Mouse (Mus musculus): ENCODE results near the gene Gm14698. TPM values are rescaled to one million over a fixed set of nuclear protein-coding genes. Genes with fewer than 3 reads are reported as not detected.
"Not testable (repeated sequence)": the region's sequence is repeated elsewhere in the genome, so short reads cannot be mapped to it uniquely, and the experiment has no call there.

Gm14698 gene
- 1 to 10 TPM; 2.8 to 3.2 TPM for total RNA-seq (2021)

DNA sequence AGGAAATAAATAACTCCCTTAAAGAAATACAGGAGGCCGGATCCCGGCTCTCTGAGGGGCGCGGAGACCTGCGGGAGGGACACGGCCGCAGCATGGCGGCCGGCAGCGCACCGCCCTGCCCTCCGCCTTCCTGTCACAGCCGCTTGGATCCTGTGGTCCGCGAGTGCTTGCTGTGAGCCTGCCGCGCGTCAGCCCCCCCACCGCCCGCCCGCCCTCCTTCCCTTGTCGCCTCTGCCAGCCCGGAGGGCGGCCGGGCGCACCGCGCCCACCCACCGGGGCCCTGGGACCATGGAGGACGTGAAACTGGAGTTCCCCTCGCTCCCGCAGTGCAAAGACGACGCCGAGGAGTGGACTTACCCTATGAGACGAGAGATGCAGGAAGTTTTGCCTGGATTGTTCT, at the start of gene Gm14698:
Gene Gm14698 (plus strand): TSS at position 35 of the 400 bp plus-strand sequence.
- DNase-seq = peak; percentile 14
- intact Hi-C loops (cut with DNase I) = not testable (repeated sequence)

GRCm38 (mm10) chrX:68820449-68820848, 444 bp upstream of the Gm14698 start:
- intact Hi-C loops (cut with DNase I) = not testable (repeated sequence)

DNA sequence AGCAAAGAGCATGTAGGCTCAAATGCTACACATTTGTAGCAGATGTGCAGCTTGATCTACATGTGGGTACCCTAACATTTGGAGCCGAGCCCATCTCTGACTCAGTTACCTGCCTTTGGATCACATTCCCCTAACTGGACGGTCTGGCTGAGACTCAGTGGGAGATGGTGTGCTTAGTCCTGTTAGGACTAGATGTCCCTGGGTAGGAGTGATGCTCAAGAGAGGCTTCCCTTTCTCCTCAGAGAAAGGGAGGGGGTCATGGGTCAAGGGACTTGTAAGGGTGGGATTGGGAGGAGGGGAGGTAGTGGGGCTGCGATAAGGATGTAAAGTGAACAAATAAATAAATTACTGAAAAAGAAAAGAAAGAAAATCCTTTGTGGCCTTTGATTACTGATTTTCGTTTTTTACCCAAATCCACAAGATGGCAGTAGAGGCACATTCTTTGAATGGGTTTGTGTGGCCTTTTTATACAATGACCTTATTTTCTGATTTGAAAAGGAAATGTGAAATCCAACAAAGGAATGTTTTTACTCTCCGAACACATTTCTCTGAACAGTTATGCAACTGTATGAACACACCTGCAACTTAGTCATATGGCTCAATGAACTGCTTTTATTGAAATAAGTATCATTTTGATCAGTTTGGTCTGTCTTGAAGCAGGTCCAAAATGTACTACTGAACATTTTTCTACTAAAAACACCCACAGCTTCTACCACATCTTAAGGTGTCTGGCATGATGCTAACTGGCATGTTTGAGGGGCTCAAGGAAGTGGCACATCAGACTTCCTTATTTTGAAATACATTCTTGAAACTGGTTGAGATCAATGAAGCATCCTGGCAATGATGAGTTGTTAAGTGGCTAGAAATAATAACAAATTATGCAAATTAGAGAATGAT, 18.9 kb downstream of the Gm14698 start:
- DNase-seq = peak; percentile 0
- intact Hi-C loops (cut with DNase I) = loop anchor here (10.0 kb wide), 2 partner anchors 1325 to 1725 kb away; no protein-coding TSS in a partner anchor

More at GRCm38 (mm10) chrX:68820449-68820848, 444 bp upstream of the Gm14698 start:
- DNase-seq = not testable (repeated sequence)

DNA sequence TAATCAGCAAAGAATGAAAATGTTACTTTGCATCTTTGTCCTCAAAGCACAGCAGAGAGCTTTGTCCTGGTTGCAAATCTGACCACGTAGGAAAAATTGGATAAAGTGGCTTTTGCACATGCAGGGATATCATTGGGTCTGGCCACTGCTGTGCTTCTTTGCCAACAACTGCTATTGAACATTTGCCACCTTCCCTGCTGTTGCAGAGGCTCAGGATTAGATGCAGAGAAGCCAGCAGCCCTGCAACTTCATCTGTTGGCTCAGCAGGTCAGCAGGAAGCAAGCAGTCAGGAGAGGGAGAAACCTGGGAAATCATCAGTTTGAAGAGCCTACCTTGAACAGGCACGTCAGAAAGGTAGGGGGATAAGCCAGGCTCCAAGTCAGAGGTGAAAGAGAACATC, 44.3 kb downstream of the Gm14698 start:
- intact Hi-C loops (cut with DNase I) = no loop called here
- DNase-seq = peak; percentile 56

Other genes with a start within 250 kb of the Gm14698 start
- 10 to 100 TPM; 83.7 to 91.1 TPM for gene Fmr1, start 142.6 kb upstream of the Gm14698 start, total RNA-seq (2021)
- not detected for gene Fmr1nb, start 59.3 kb upstream of the Gm14698 start, total RNA-seq (2021)
- gene Gm6812, start 72.0 kb downstream of the Gm14698 start, total RNA-seq (2021) = not detected